Mouse (Mus musculus) CH12.LX (cell line): Measurements from ENCODE around the gene Ntn1. TPM values are rescaled to one million over a fixed set of nuclear protein-coding genes. Genes with fewer than 3 reads are reported as not detected.

Source experiments
- DNase-seq: peaks from one replicate; pipeline ENCODE4 v3.0.0-alpha.2; 2013; ENCODE audit errors: extremely low read depth
- H3K27ac ChIP-seq: 2 replicates; pipeline ENCODE4 v1.5.1; 2012; ENCODE audit warnings: low read depth, mild to moderate bottlenecking, control low read depth, moderate library complexity; ENCODE audit not compliant: insufficient read depth
- H3K27me3 ChIP-seq: replicated peaks from 2 replicates; pipeline ENCODE3; 2012; ENCODE audit warnings: inconsistent platforms
- H3K36me3 ChIP-seq, 2 experiments: replicated peaks in 1 of 2; 2 replicates each; pipeline versions ENCODE3 to v1.6.1; 2012; ENCODE audit warnings: inconsistent platforms in 1 of 2, low read length in 1 of 2, mild to moderate bottlenecking in 1 of 2, mixed read lengths in 1 of 2, moderate library complexity in 1 of 2; ENCODE audit not compliant: control insufficient read depth in 1 of 2, insufficient read depth in 1 of 2
- H3K4me1 ChIP-seq, 2 experiments: 2 replicates each; pipeline ENCODE4 v1.6.1; 2012; ENCODE audit warnings: inconsistent platforms in 1 of 2, moderate library complexity in 1 of 2; ENCODE audit not compliant: insufficient read depth in 2 of 2, control insufficient read depth in 1 of 2
- H3K4me2 ChIP-seq: 2 replicates; pipeline ENCODE4 v1.6.1; 2012; ENCODE audit warnings: low read depth, mild to moderate bottlenecking, control low read depth; ENCODE audit not compliant: poor library complexity, insufficient read depth, severe bottlenecking
- H3K4me3 ChIP-seq, 3 experiments: fragments of 150-350 bp in 1 of 3; sonication (generic) in 1 of 3; replicated peaks in 1 of 3; 2 replicates each; pipeline versions ENCODE3 to v1.5.1; 2011 to 2012; ENCODE audit warnings: low read depth in 2 of 3, low read length in 2 of 3, mild to moderate bottlenecking in 2 of 3, moderate library complexity in 2 of 3, control low read depth in 1 of 3, improper control_type of control experiment in 1 of 3, inconsistent platforms in 1 of 3, mixed read lengths in 1 of 3; ENCODE audit not compliant: poor library complexity in 1 of 3
- H3K79me2 ChIP-seq: replicated peaks from 2 replicates; pipeline ENCODE4 v1.6.1; 2012; ENCODE audit warnings: mild to moderate bottlenecking, moderate library complexity; ENCODE audit not compliant: control insufficient read depth, poor library complexity, insufficient read depth, severe bottlenecking; ENCODE audit errors: extremely low read depth
- H3K9ac ChIP-seq: 2 replicates; pipeline ENCODE4 v1.6.1; 2012; ENCODE audit warnings: low read depth, mild to moderate bottlenecking, control low read depth, moderate library complexity; ENCODE audit not compliant: insufficient read depth
- H3K9me3 ChIP-seq: replicated peaks from 2 replicates; pipeline ENCODE3; 2012; ENCODE audit warnings: low read length, inconsistent platforms, mixed read lengths
- CHD1 ChIP-seq: IDR thresholded peaks from 2 replicates; pipeline ENCODE4 v1.6.1; 2012; ENCODE audit warnings: low read depth, low read length, improper control_type of control experiment, inconsistent platforms
- CTCF ChIP-seq, 2 experiments: IDR thresholded peaks in 1 of 2; conservative IDR thresholded peaks in 1 of 2; 2 replicates each; pipeline ENCODE4 v1.5.1; 2011 to 2012; ENCODE audit warnings: low read depth in 2 of 2, low read length in 2 of 2, improper control_type of control experiment in 1 of 2, inconsistent platforms in 1 of 2, mild to moderate bottlenecking in 1 of 2, moderate library complexity in 1 of 2
- ETS1 ChIP-seq: conservative IDR thresholded peaks from 2 replicates; pipeline ENCODE4 v1.6.1; 2012; ENCODE audit warnings: low read depth, mild to moderate bottlenecking, inconsistent platforms, low read length, improper control_type of control experiment, moderate library complexity
- GABPA ChIP-seq: IDR thresholded peaks from 2 replicates; pipeline ENCODE4 v1.6.1; 2012; ENCODE audit warnings: low read depth, low read length, improper control_type of control experiment, inconsistent platforms; ENCODE audit not compliant: insufficient replicate concordance
- IRF4 ChIP-seq: IDR thresholded peaks from 2 replicates; pipeline ENCODE4 v1.6.1; 2014; ENCODE audit warnings: low read depth, mild to moderate bottlenecking, inconsistent platforms, low read length, improper control_type of control experiment
- JUN ChIP-seq: IDR thresholded peaks from 2 replicates; pipeline ENCODE4 v1.6.1; 2011; ENCODE audit warnings: low read depth, mild to moderate bottlenecking, low read length, improper control_type of control experiment, moderate library complexity; ENCODE audit not compliant: insufficient read depth
- JUND ChIP-seq: conservative IDR thresholded peaks from 2 replicates; pipeline ENCODE4 v1.6.1; 2011; ENCODE audit warnings: low read depth, low read length, improper control_type of control experiment
- KAT2A ChIP-seq: IDR thresholded peaks from 2 replicates; pipeline ENCODE4 v1.6.1; 2012; ENCODE audit warnings: low read length, improper control_type of control experiment, inconsistent platforms; ENCODE audit not compliant: insufficient replicate concordance
- MAX ChIP-seq: IDR thresholded peaks from 2 replicates; pipeline ENCODE4 v1.6.1; 2011; ENCODE audit warnings: low read length, improper control_type of control experiment
- MEF2A ChIP-seq: IDR thresholded peaks from 2 replicates; pipeline ENCODE4 v1.6.1; 2014; ENCODE audit warnings: low read depth, mild to moderate bottlenecking, inconsistent platforms, low read length, improper control_type of control experiment, borderline replicate concordance
- MXI1 ChIP-seq: IDR thresholded peaks from 2 replicates; pipeline ENCODE4 v1.6.1; 2011; ENCODE audit warnings: mild to moderate bottlenecking, low read depth, low read length, improper control_type of control experiment
- POLR2A ChIP-seq: IDR thresholded peaks from 2 replicates; pipeline ENCODE4 v1.6.1; 2011; ENCODE audit warnings: low read depth, mild to moderate bottlenecking, improper control_type of control experiment, low read length
- SIN3A ChIP-seq: IDR thresholded peaks from 2 replicates; pipeline ENCODE4 v1.6.1; 2012; ENCODE audit warnings: low read length, improper control_type of control experiment, inconsistent platforms
- TCF12 ChIP-seq: IDR thresholded peaks from 2 replicates; pipeline ENCODE4 v1.6.1; 2014; ENCODE audit warnings: low read depth, mild to moderate bottlenecking, inconsistent platforms, low read length, improper control_type of control experiment
- UBTF ChIP-seq: IDR thresholded peaks from 2 replicates; pipeline ENCODE4 v1.6.1; 2012; ENCODE audit warnings: low read depth, mild to moderate bottlenecking, inconsistent platforms, low read length, improper control_type of control experiment, moderate library complexity
- USF1 ChIP-seq: IDR thresholded peaks from 2 replicates; pipeline ENCODE4 v1.6.1; 2014; ENCODE audit warnings: low read depth, mild to moderate bottlenecking, inconsistent platforms, low read length, improper control_type of control experiment
- USF2 ChIP-seq: conservative IDR thresholded peaks from 2 replicates; pipeline ENCODE4 v1.6.1; 2011; ENCODE audit warnings: low read depth, low read length, improper control_type of control experiment
- ZKSCAN1 ChIP-seq: IDR thresholded peaks from 2 replicates; pipeline ENCODE4 v1.6.1; 2012; ENCODE audit warnings: low read depth, inconsistent platforms, low read length, improper control_type of control experiment, borderline replicate concordance
- ZNF384 ChIP-seq: IDR thresholded peaks from 2 replicates; pipeline ENCODE4 v1.6.1; 2012; ENCODE audit warnings: low read depth, low read length, improper control_type of control experiment, inconsistent platforms
- dilution Hi-C: fragments of 300-500 bp; cut with MboI; formaldehyde crosslinking; loops from 2 replicates; pipeline ENCODE4 v1.14.3; 2020; ENCODE audit warnings: low sequenced_read_pairs; ENCODE audit not compliant: extremely low pct_unique_long_range_greater_than_20kb, extremely low pct_ligation_motif_present
- in situ Hi-C: fragments of 300-500 bp; cut with MboI; formaldehyde crosslinking; loops from 3 replicates; pipeline ENCODE4 v1.14.3; 2019; ENCODE audit warnings: low sequenced_read_pairs, low pct_ligation_motif_present, low pct_unique_long_range_greater_than_20kb, mixed read lengths
- polyA plus RNA-seq: library from polyadenylated mRNA; unstranded; fragments of >175 nt; gene quantifications from 2 replicates; pipeline ENCODE4 v1.2.1, GENCODE M21; 2012; ENCODE audit warnings: low read depth; ENCODE audit not compliant: insufficient read length
- total RNA-seq, 2 experiments: library from RNA; depleted of rRNA; stranded (reverse); fragments of 300-350 nt in 1 of 2; fragments of >200 nt in 1 of 2; gene quantifications; 2 replicates each; pipeline ENCODE4 v1.2.3; 2012 to 2014

The Ntn1 gene
- total and polyA plus RNA-seq, 3 experiments: 0.54 to 1.2 (median 0.59) TPM

DNA sequence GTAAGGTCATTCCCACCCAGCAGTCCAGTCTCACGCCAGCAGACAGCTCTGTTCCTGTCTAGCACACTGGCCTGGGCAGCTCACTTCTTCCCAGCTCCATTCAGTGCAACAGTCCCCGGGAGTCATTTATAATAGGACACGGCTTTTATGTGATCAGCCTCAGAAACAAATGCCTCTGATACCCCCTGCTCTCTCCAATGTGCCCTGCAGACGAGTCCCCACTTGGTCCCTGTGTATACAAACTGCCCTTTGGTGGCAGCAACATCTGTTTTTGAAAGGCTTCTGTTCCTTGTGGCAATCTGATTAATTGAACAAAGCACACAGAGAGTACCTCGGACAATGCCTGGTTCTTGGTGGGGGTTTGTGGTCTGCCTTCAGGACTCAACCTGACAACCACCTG, 22.2 kb downstream of the Ntn1 start:
- dilution Hi-C loops (no loop called here), in situ Hi-C loops (no loop called here)
- no peak for DNase-seq
- H3K4me1 ChIP-seq: no peaks in the 10 kb centered on the region
- no peak for TF ChIP-seq ZNF384
- TF ChIP-seq IRF4: no peak
- no peak for TF ChIP-seq UBTF
- TF ChIP-seq GABPA: no peak
- no peak for TF ChIP-seq ETS1
- no peak overlapping the region for H3K9ac ChIP-seq
- H3K9me3 ChIP-seq: no peaks in the 10 kb centered on the region
- no peaks in the 10 kb centered on the region for H3K27me3 ChIP-seq
- no peaks in the 10 kb centered on the region for H3K36me3 ChIP-seq
- no peaks in the 10 kb centered on the region for H3K79me2 ChIP-seq
- H3K4me3 ChIP-seq: no peak overlapping the region
- H3K4me2 ChIP-seq: no peak overlapping the region
- no peak overlapping the region for H3K27ac ChIP-seq

DNA sequence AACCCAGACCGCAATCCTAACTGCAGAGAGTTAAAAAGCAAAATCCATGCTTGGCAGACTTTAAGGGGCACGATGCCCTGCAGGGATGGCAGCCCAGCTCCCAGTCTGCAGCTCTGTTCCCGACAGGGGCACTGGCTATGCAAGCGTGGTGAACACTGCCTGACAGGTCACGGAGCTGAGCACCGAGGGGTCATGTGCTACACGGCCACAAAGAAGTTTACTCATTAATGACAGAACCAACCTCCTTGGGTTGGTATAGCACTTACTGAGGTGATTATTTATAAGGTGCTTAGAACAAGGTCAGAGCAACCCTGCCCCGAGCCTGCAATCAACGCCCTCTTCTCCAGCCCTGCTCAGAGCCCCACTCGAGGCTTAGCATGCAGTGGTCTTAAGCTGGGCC, 27.5 kb downstream of the Ntn1 start:
- DNase-seq: no peak
- no peaks in the 10 kb centered on the region for H3K79me2 ChIP-seq
- H3K4me2 ChIP-seq: no peak overlapping the region
- dilution Hi-C loops (no loop called here), in situ Hi-C loops (no loop called here)
- H3K4me1 ChIP-seq: no peaks in the 10 kb centered on the region
- H3K9ac ChIP-seq: no peak overlapping the region
- H3K27me3 ChIP-seq: no peaks in the 10 kb centered on the region
- TF ChIP-seq USF1 (no peak), JUND (no peak), SIN3A (no peak), CTCF (conservative IDR thresholded peaks at IDR 0.05 in 1 of 2, IDR thresholded peaks at IDR 0.05 in 1 of 2; ENCODE audit: low read depth in 2 of 2, low read length in 2 of 2) (no peak), KAT2A (no peak), MEF2A (no peak), ZNF384 (no peak), CHD1 (no peak), USF2 (no peak), MAX (no peak), UBTF (no peak), ZKSCAN1 (no peak), GABPA (no peak), JUN (no peak), TCF12 (no peak), MXI1 (no peak), POLR2A (no peak), IRF4 (no peak)
- H3K4me3 ChIP-seq: no peak overlapping the region
- no peaks in the 10 kb centered on the region for H3K9me3 ChIP-seq
- H3K27ac ChIP-seq: no peak overlapping the region
- no peaks in the 10 kb centered on the region for H3K36me3 ChIP-seq
